Mouse (Mus musculus) heart, embryonic 15.5 days (tissue): ENCODE data around the gene Cnpy2. TPM values are rescaled to one million over a fixed set of nuclear protein-coding genes. Genes with fewer than 3 reads are reported as not detected.

Source experiments
- ATAC-seq: fragments of 200-750 bp; cut with Nextera tagmentation; replicated peaks from 2 replicates; pipeline ENCODE4 v1.8.0; 2017; ENCODE audit warnings: low read depth, moderate TSS enrichment; ENCODE audit not compliant: insufficient number of reproducible peaks, insufficient read depth, low FRiP score
- H3K27ac ChIP-seq: fragments of 300-500 bp; sonication (generic); 2 replicates; pipeline ENCODE4 v1.5.1; 2015; ENCODE audit warnings: mild to moderate bottlenecking, inconsistent platforms
- H3K27me3 ChIP-seq: fragments of 300-500 bp; sonication (generic); 2 replicates; pipeline ENCODE4 v1.6.1; 2015; ENCODE audit warnings: inconsistent platforms
- H3K36me3 ChIP-seq: fragments of 300-500 bp; sonication (generic); 2 replicates; pipeline ENCODE4 v1.6.1; 2015; ENCODE audit warnings: mild to moderate bottlenecking, inconsistent platforms
- H3K4me1 ChIP-seq: fragments of 300-500 bp; sonication (generic); replicated peaks from 2 replicates; pipeline ENCODE4 v1.6.1; 2015; ENCODE audit warnings: inconsistent platforms
- H3K4me2 ChIP-seq: fragments of 300-500 bp; sonication (generic); 2 replicates; pipeline ENCODE4 v1.6.1; 2015; ENCODE audit warnings: inconsistent platforms, mild to moderate bottlenecking, moderate library complexity
- H3K4me3 ChIP-seq: fragments of 300-500 bp; sonication (generic); 2 replicates; pipeline ENCODE4 v1.5.1; 2015; ENCODE audit warnings: mild to moderate bottlenecking, inconsistent platforms
- H3K9ac ChIP-seq: fragments of 300-500 bp; sonication (generic); 2 replicates; pipeline ENCODE4 v1.6.1; 2015; ENCODE audit warnings: mild to moderate bottlenecking, inconsistent platforms
- H3K9me3 ChIP-seq: fragments of 300-500 bp; sonication (generic); replicated peaks from 2 replicates; pipeline ENCODE4 v1.6.1; 2016; ENCODE audit warnings: inconsistent platforms
- WGBS: fragments of 180-500 bp; shearing (Covaris S2); methylation state at CpG from one replicate; pipeline ENCODE4 v1.1.7; 2015; ENCODE audit warnings: mixed read lengths; 5-methylcytosine and 5-hydroxymethylcytosine counted together
- polyA plus RNA-seq: library from polyadenylated mRNA; unstranded; fragments of >200 nt; fragmentation: Nextera tagmentation; extraction: Ambion mirVana; gene quantifications from 2 replicates; pipeline ENCODE4 v1.2.1, GENCODE M21; 2015

The Cnpy2 gene
- polyA plus RNA-seq, 1 experiment from 2014 or later = 186 TPM

DNA sequence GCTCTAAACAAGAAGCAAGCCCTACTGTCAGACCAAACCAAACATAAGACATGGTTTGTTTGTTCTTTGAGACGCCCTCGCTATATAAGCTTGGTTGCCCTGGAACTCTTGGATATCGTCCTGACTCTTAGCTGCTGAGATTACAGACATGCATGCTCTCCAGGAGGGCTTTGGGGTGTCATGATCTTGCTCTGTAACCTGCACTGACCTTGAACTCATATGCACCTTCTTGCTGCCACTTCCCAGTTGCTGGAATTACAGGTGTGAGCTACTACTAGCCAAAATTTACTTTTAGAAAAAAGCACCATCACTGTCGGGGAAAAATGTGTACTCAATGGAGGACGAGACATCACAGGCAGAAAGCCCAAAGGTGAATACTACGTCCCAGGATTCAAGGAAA lies 47.3 kb downstream of the Cnpy2 start:
- Histone ChIP-seq H3K4me2 (peak overlapping the region; percentile 94), H3K4me3 (peak overlapping the region; percentile 67), H3K36me3 (peaks cover 8% of the 10 kb centered on the region), H3K27me3 (no peaks in the 10 kb centered on the region), H3K4me1 (peaks cover 23% of the 10 kb centered on the region), H3K9me3 (no peaks in the 10 kb centered on the region), H3K27ac (peak overlapping the region; percentile 96), H3K9ac (peak overlapping the region; percentile 67; the same call in 1 of the 2 replicates)
- no peak for ATAC-seq
- 80% methylated on average over 6 of the region's 6 CpGs for WGBS

DNA sequence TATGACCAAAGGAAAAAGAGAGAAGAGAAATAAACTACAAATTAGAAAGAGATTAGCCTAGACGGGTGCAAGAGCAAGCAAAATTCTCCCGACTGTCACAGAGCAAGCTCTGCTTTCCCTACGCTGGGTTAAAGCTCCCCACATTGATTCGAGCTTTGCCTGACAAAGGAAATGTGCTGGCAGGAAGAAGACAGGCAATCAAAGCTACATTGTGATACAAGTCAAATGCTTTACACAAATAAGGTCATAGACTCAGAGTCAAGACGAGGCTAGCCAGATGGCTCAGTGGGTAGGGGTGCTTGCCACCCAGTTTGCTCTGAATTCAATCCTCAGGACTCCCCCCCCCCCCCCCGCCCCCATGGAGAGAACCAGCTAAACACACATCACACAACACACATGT lies 47.8 kb downstream of the Cnpy2 start:
- no peak overlapping the region for H3K9ac ChIP-seq
- H3K36me3 ChIP-seq = peaks cover 6% of the 10 kb centered on the region
- H3K9me3 ChIP-seq = no peaks in the 10 kb centered on the region
- H3K27ac ChIP-seq = no peak overlapping the region
- H3K4me1 ChIP-seq = peaks cover 23% of the 10 kb centered on the region
- no peak overlapping the region for H3K4me3 ChIP-seq
- H3K27me3 ChIP-seq = no peaks in the 10 kb centered on the region
- 71% methylated on average over 6 of the region's 6 CpGs for WGBS
- ATAC-seq = no peak
- no peak overlapping the region for H3K4me2 ChIP-seq

GRCm38 (mm10) chr10:128370601-128371000 lies 48.3 kb downstream of the Cnpy2 start:
- no peak for ATAC-seq
- H3K36me3 ChIP-seq = peaks cover under 1% of the 10 kb centered on the region; the same call in 1 of the 2 replicates
- H3K9ac ChIP-seq = no peak overlapping the region
- WGBS = 65% methylated on average over 4 of the region's 4 CpGs
- H3K27ac ChIP-seq = no peak overlapping the region
- H3K9me3 ChIP-seq = no peaks in the 10 kb centered on the region
- H3K4me1 ChIP-seq = peaks cover 23% of the 10 kb centered on the region
- no peak overlapping the region for H3K4me2 ChIP-seq
- no peak overlapping the region for H3K4me3 ChIP-seq
- no peaks in the 10 kb centered on the region for H3K27me3 ChIP-seq

DNA sequence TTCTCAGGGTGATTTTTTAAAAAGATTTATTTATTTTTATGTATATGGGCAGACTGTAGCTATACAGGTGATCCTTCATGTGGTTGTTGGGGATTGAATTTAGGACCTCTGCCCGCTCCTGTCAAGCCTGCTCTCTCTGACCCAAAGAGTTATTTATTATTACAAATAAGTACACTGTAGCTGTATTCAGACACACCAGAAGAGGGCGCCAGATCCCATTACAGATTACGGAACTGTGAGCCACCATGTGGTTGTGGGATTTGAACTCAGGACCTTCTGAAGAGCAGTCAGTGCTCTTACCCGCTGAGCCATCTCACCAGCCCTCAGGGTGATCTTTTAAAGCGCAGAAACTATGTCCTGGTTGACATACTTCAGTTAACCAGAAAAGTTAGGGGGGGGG lies 49.9 kb downstream of the Cnpy2 start:
- Histone ChIP-seq H3K9me3 (no peaks in the 10 kb centered on the region), H3K4me3 (no peak overlapping the region), H3K4me1 (peaks cover 29% of the 10 kb centered on the region), H3K9ac (no peak overlapping the region), H3K27me3 (no peaks in the 10 kb centered on the region), H3K27ac (no peak overlapping the region), H3K4me2 (no peak overlapping the region), H3K36me3 (no peaks in the 10 kb centered on the region)
- no peak for ATAC-seq
- 81% methylated on average over 5 of the region's 5 CpGs for WGBS

DNA sequence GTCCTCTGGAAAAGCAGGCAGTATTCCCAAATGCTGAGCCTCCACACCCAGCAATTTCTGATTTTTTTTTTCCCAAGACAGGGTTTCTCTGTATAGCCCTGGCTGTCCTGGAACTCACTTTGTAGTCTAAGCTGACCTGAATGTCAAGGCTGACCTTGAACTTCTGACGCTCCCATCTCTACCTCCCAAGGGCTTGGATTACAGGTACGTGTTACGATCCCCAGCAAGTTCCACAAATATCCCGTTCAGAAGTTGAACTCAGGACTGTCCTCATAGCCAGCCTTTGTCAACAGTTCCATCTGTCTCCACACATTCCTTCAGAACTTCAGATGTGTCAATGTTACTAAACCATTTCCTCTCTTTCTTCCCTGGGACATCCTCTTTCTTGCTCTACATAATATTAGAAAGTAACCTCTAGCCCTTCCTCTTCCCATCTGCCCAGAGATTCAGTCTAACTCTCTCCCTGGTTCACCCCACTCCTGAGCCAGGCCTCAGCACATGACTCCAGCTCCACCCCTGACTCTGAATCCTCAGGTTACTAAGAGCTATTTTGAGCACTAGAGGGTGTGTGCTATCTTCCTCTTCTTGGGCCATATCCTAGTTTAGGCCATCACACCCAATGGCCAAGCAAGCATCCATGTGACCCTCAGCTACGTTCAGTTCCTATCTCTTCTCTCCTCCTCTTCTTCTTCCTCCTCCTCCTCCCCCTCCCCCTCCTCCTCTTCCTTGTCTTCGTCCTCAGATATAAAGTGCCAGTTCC lies 50.9 kb downstream of the Cnpy2 start:
- no peak for ATAC-seq
- peaks cover 26% of the 10 kb centered on the region for H3K4me1 ChIP-seq
- no peaks in the 10 kb centered on the region for H3K9me3 ChIP-seq
- WGBS = 49% methylated on average over 6 of the region's 6 CpGs
- peak overlapping the region; percentile 23 for H3K27ac ChIP-seq
- H3K4me2 ChIP-seq = no peak overlapping the region
- H3K36me3 ChIP-seq = no peaks in the 10 kb centered on the region
- H3K27me3 ChIP-seq = no peaks in the 10 kb centered on the region
- no peak overlapping the region for H3K9ac ChIP-seq
- H3K4me3 ChIP-seq = no peak overlapping the region

- 79% methylated on average over 6 of the region's 6 CpGs for WGBS
- ATAC-seq = no peak
These were observed 52.1 kb downstream of the Cnpy2 start for GRCm38 (mm10) chr10:128374393-128374792.

GRCm38 (mm10) chr10:128376099-128376454 lies 53.8 kb downstream of the Cnpy2 start:
- WGBS = 52% methylated on average over 4 of the region's 4 CpGs
- Histone ChIP-seq H3K4me3 (peak overlapping the region; percentile 85), H3K27ac (peak overlapping the region; percentile 96), H3K4me1 (peaks cover 32% of the 10 kb centered on the region), H3K9me3 (no peaks in the 10 kb centered on the region), H3K36me3 (peaks cover 26% of the 10 kb centered on the region), H3K27me3 (no peaks in the 10 kb centered on the region), H3K9ac (peak overlapping the region; percentile 98; the same call in 1 of the 2 replicates), H3K4me2 (peak overlapping the region; percentile 90)
- ATAC-seq = no peak

More at GRCm38 (mm10) chr10:128374393-128374792, 52.1 kb downstream of the Cnpy2 start:
- Histone ChIP-seq H3K27ac (no peak overlapping the region), H3K36me3 (peaks cover 10% of the 10 kb centered on the region), H3K4me2 (no peak overlapping the region), H3K9ac (no peak overlapping the region), H3K4me1 (peaks cover 34% of the 10 kb centered on the region), H3K27me3 (no peaks in the 10 kb centered on the region), H3K4me3 (no peak overlapping the region), H3K9me3 (no peaks in the 10 kb centered on the region)

- Histone ChIP-seq H3K27ac (peak within 1 kb of the TSS; percentile 96), H3K27me3 (no peaks in the 10 kb centered on the region), H3K36me3 (peaks cover 31% of the 10 kb centered on the region), H3K4me1 (peaks cover 32% of the 10 kb centered on the region), H3K4me3 (peak within 1 kb of the TSS; percentile 85), H3K9me3 (no peaks in the 10 kb centered on the region), H3K9ac (peak within 1 kb of the TSS; percentile 98), H3K4me2 (peak within 1 kb of the TSS; percentile 90)
- 0% methylated on average over 59 of the region's 73 CpGs for WGBS
- peak; percentile 92 for ATAC-seq
These were observed 54.4 kb downstream of the Cnpy2 start, which contains the start of gene Ankrd52 for GRCm38 (mm10) chr10:128376455-128377211. Gene Ankrd52, plus strand, starts transcription at chr10:128377115.

Other genes starting within 250 kb of the Cnpy2 start
- gene Atp5b, start 239.2 kb upstream of the Cnpy2 start, polyA plus RNA-seq = 5,437 and 6,121 TPM in 2 replicates
- gene Baz2a, start 230.9 kb upstream of the Cnpy2 start, polyA plus RNA-seq = 7.5 and 10.1 TPM in 2 replicates
- gene Rbms2, start 142.2 kb upstream of the Cnpy2 start, polyA plus RNA-seq = 33.8 and 38.2 TPM in 2 replicates
- gene Gls2, start 128.0 kb upstream of the Cnpy2 start, polyA plus RNA-seq = 0.58 and 0.66 TPM in 2 replicates
- 37.9 and 38.6 TPM in 2 replicates for gene Spryd4, start 110.7 kb upstream of the Cnpy2 start, polyA plus RNA-seq
- gene Mip, start 96.6 kb upstream of the Cnpy2 start, polyA plus RNA-seq = 0.08 TPM in 1 of 2 replicates, not detected in the other
- gene Timeless, start 90.4 kb upstream of the Cnpy2 start, polyA plus RNA-seq = 22.3 and 32.1 TPM in 2 replicates
- 0.10 and 0.14 TPM in 2 replicates for gene Apon, start 68.4 kb upstream of the Cnpy2 start, polyA plus RNA-seq
- gene Apof, start 53.8 kb upstream of the Cnpy2 start, polyA plus RNA-seq = 0.13 and 1.2 TPM in 2 replicates
- 9.6 and 12.3 TPM in 2 replicates for gene Stat2, start 51.9 kb upstream of the Cnpy2 start, polyA plus RNA-seq
- gene Il23a, start 23.7 kb upstream of the Cnpy2 start, polyA plus RNA-seq = 4.0 and 4.8 TPM in 2 replicates
- 22.3 and 27.8 TPM in 2 replicates for gene Pan2, start 19.1 kb upstream of the Cnpy2 start, polyA plus RNA-seq
- gene Cs, start 15.3 kb downstream of the Cnpy2 start, polyA plus RNA-seq = 448 and 450 TPM in 2 replicates
- 17.0 TPM in 2 replicates for gene Coq10a, start 46.5 kb downstream of the Cnpy2 start, polyA plus RNA-seq
- 6.8 and 11.8 TPM in 2 replicates for gene Ankrd52, start 54.7 kb downstream of the Cnpy2 start, polyA plus RNA-seq
- gene Slc39a5, start 78.8 kb downstream of the Cnpy2 start, polyA plus RNA-seq = 0.24 and 0.81 TPM in 2 replicates
- gene Nabp2, start 89.0 kb downstream of the Cnpy2 start, polyA plus RNA-seq = 52.6 and 58.9 TPM in 2 replicates
- gene Rnf41, start 89.2 kb downstream of the Cnpy2 start, polyA plus RNA-seq = 25.5 and 29.0 TPM in 2 replicates
- 59.2 and 60.3 TPM in 2 replicates for gene Smarcc2, start 136.8 kb downstream of the Cnpy2 start, polyA plus RNA-seq
- gene Myl6, start 171.7 kb downstream of the Cnpy2 start, polyA plus RNA-seq = 1,051 and 1,154 TPM in 2 replicates
- gene Myl6b, start 176.2 kb downstream of the Cnpy2 start, polyA plus RNA-seq = 4.3 and 4.6 TPM in 2 replicates
- gene Esyt1, start 203.4 kb downstream of the Cnpy2 start, polyA plus RNA-seq = 19.4 and 29.0 TPM in 2 replicates
- gene Zc3h10, start 225.3 kb downstream of the Cnpy2 start, polyA plus RNA-seq = 10.2 and 11.0 TPM in 2 replicates
- 2,261 and 2,363 TPM in 2 replicates for gene Rpl41, start 226.8 kb downstream of the Cnpy2 start, polyA plus RNA-seq
- gene Pa2g4, start 243.5 kb downstream of the Cnpy2 start, polyA plus RNA-seq = 101 and 132 TPM in 2 replicates